Mouse (Mus musculus) myocyte (in vitro differentiated cells): ENCODE measurements around the gene Ccdc106.

ENCODE experiments used
- CEBPB ChIP-seq: IDR thresholded peaks from 2 replicates; pipeline ENCODE4 v1.6.1; 2011; ENCODE audit warnings: mild to moderate bottlenecking, moderate library complexity; ENCODE audit not compliant: poor library complexity, insufficient read depth, severe bottlenecking
- MAX ChIP-seq: IDR thresholded peaks from one replicate; pipeline ENCODE4 v1.6.1; 2011; ENCODE audit warnings: low read depth, mild to moderate bottlenecking, control low read depth
- POLR2A ChIP-seq: IDR thresholded peaks from one replicate; pipeline ENCODE4 v1.6.1; 2011; ENCODE audit warnings: low read depth, mild to moderate bottlenecking, control low read depth, moderate library complexity; ENCODE audit not compliant: insufficient read length

GRCm38 (mm10) chr7:5089853-5090252 lies 69.5 kb downstream of the Ccdc106 start:
- TF ChIP-seq MAX (no peak), POLR2A (no peak), CEBPB (no peak)
